ENCODE assay signal across 27 mouse cellular contexts in the genomic region with DNA sequence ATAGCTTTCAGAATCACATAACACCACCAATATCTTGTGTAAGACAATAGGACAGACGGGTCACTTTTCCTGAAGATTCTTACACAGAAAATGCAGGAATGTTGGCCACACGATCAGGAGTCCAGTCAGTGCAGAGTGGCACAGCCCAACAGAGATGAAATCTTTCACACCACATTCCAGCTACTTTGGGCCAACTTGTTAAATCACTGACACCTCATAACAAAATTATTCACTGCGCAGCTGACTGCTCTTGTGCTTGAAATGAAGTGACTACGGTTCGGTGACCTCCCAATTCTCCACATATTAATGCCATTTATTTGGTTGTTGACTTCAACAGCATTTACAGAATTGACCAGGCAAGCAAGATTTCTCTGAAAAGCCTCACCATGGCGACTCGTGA. TPM values are rescaled to one million over a fixed set of nuclear protein-coding genes. Genes with fewer than 3 reads are reported as not detected.
DNase-seq lines count a peak whose midpoint lies in the region; ATAC-seq and TF ChIP-seq lines count a peak whose summit lies in the region.
"Had no signal": no experiment of that assay in that cellular context is flagged by ENCODE, and none has a peak within 500 bp of the region (broad histone marks: within the 10 kb centered on the region; RNA-seq: fewer than 3 reads in every experiment).

No protein-coding gene starts in this region.

- no peak for TF ChIP-seq CTCF in lung, postnatal 0 days (IDR thresholded peaks at IDR 0.05)
- TF ChIP-seq CTCF in lung, adult 2 months (IDR thresholded peaks at IDR 0.05; ENCODE audit: insufficient read depth, low read length): no peak

- DNase-seq in lung, postnatal 0 days (ENCODE audit: low spot score): peak; percentile 52
- no peak for DNase-seq in lung, adult 2 months
- DNase-seq in Muller cell, postnatal 12 days (ENCODE audit: inconsistent ontology term): peak; percentile 84
- peak; percentile 25 for DNase-seq in skeletal muscle tissue, adult 2 months (ENCODE audit: low read depth, low spot score)
- no peak for DNase-seq in adrenal gland, postnatal 36 days
- DNase-seq: adrenal gland, adult 8-10 months; adrenal gland, postnatal 14 days; B cell, adult 2 months; cerebellum, adult 11 months; cerebellum, adult 18-20 months; cerebellum, adult 8-10 months; cerebellum, adult 9-11 months; cerebellum, postnatal 14 days; cerebellum, postnatal 36 days; embryo, embryonic 11 days had no signal

- H3K36me3 ChIP-seq in lung, postnatal 0 days (ENCODE audit: insufficient read depth, low read length): no peaks in the 10 kb centered on the region
- H3K36me3 ChIP-seq: embryonic facial prominence, embryonic 13.5 days; embryonic facial prominence, embryonic 15.5 days; forebrain, embryonic 10.5 days; forebrain, embryonic 12.5 days had no signal

- TF ChIP-seq POLR2A in lung, adult 2 months (IDR thresholded peaks at IDR 0.05; ENCODE audit: borderline replicate concordance, extremely low read depth, low read depth, low read length): no peak

- no peak overlapping the region for H3K4me2 ChIP-seq in lung, postnatal 0 days (replicated peaks; ENCODE audit: low read depth, low read length)
- H3K4me2 ChIP-seq: embryonic facial prominence, embryonic 13.5 days; embryonic facial prominence, embryonic 15.5 days; forebrain, embryonic 12.5 days had no signal

- no peak for TF ChIP-seq EP300 in lung, postnatal 0 days (IDR thresholded peaks at IDR 0.05)

- H3K27me3 ChIP-seq in lung, postnatal 0 days (replicated peaks; ENCODE audit: insufficient read depth, low read length): no peaks in the 10 kb centered on the region
- H3K27me3 ChIP-seq: CH12.LX; embryonic facial prominence, embryonic 13.5 days; embryonic facial prominence, embryonic 15.5 days; forebrain, embryonic 12.5 days had no signal

- no peak overlapping the region for H3K9ac ChIP-seq in lung, postnatal 0 days (replicated peaks; ENCODE audit: low read depth)
- H3K9ac ChIP-seq: embryonic facial prominence, embryonic 13.5 days; embryonic facial prominence, embryonic 15.5 days; forebrain, embryonic 12.5 days had no signal

- no peak overlapping the region for H3K27ac ChIP-seq in lung, postnatal 0 days (ENCODE audit: low read length)
- H3K27ac ChIP-seq: embryonic facial prominence, embryonic 13.5 days; embryonic facial prominence, embryonic 15.5 days; forebrain, embryonic 10.5 days; forebrain, embryonic 12.5 days had no signal

- no peaks in the 10 kb centered on the region for H3K4me1 ChIP-seq in lung, postnatal 0 days (ENCODE audit: insufficient read depth, low read depth, low read length)
- no peaks in the 10 kb centered on the region for H3K4me1 ChIP-seq in lung, adult 2 months (ENCODE audit: control insufficient read depth, insufficient read depth, low read length)
- H3K4me1 ChIP-seq: embryonic facial prominence, embryonic 13.5 days; embryonic facial prominence, embryonic 15.5 days; forebrain, embryonic 10.5 days; forebrain, embryonic 12.5 days had no signal

- H3K9me3 ChIP-seq in lung, postnatal 0 days (ENCODE audit: low read length): no peaks in the 10 kb centered on the region
- H3K9me3 ChIP-seq: embryonic facial prominence, embryonic 13.5 days; embryonic facial prominence, embryonic 15.5 days; forebrain, embryonic 10.5 days; forebrain, embryonic 12.5 days; G1E had no signal

- no peak for ATAC-seq in lung, postnatal 0 days
- ATAC-seq: activated CD4-positive, CD25-positive, alpha-beta regulatory T cell, adult 4 months; CD4-positive, CD25-positive, alpha-beta regulatory T cell, adult 4 months; forebrain, embryonic 14.5 days; forebrain, embryonic 16.5 days had no signal

- WGBS in lung, postnatal 0 days: 63% methylated on average over 7 of the region's 7 CpGs
- 79% methylated on average over 7 of the region's 7 CpGs for WGBS in lung, adult 2 months

- H3K4me3 ChIP-seq in lung, postnatal 0 days (ENCODE audit: low read depth, low read length): no peak overlapping the region
- H3K4me3 ChIP-seq in lung, adult 2 months (replicated peaks; ENCODE audit: extremely low read depth, low read depth, low read length): no peak overlapping the region
- H3K4me3 ChIP-seq: embryonic facial prominence, embryonic 13.5 days; embryonic facial prominence, embryonic 15.5 days; erythroblast, embryonic 14.5 days; forebrain, embryonic 10.5 days; forebrain, embryonic 12.5 days had no signal

RNA-seq across cellular contexts. Expression of a gene that starts 22.6 kb away (rescaled TPM):
- polyA plus RNA-seq in lung, postnatal 0 days (2015; fragmentation: Nextera tagmentation; extraction: Ambion mirVana): 1.8 and 2.1 TPM in 2 replicates
- 2.2 and 3.1 TPM in 2 replicates for polyA plus RNA-seq in lung, adult 2 months (2012; rRNA removed)
- total RNA-seq in adrenal gland, postnatal 36 days (2021): 10 to 100 TPM in 1 of 2 experiments, 1 to 10 TPM in 1; 8.3 to 11.2 TPM
- total RNA-seq: CH12.LX; common myeloid progenitor, adult 5-6 weeks had no signal
- polyA plus RNA-seq: CD4-positive, CD25-positive, alpha-beta regulatory T cell, adult 4 months; erythroblast, embryonic 14.5 days had no signal

Comparison
In these comparisons a context has a peak if more than half of its experiments do, and no peak if none do; other contexts are left out.
1. DNase-seq: peak in lung, postnatal 0 days (single experiment), Muller cell, postnatal 12 days (single experiment) and skeletal muscle tissue, adult 2 months (single experiment); none in lung, adult 2 months (single experiment) and adrenal gland, postnatal 36 days (0 of 2).